Mouse (Mus musculus): ENCODE measurements at regions not wholly inside any gene's neighbourhood (a gene's known extent, or its start where the extent isn't known, plus 50 kb on each side); places are given as distances from the start of the nearest gene placed in this dataset.

DNA sequence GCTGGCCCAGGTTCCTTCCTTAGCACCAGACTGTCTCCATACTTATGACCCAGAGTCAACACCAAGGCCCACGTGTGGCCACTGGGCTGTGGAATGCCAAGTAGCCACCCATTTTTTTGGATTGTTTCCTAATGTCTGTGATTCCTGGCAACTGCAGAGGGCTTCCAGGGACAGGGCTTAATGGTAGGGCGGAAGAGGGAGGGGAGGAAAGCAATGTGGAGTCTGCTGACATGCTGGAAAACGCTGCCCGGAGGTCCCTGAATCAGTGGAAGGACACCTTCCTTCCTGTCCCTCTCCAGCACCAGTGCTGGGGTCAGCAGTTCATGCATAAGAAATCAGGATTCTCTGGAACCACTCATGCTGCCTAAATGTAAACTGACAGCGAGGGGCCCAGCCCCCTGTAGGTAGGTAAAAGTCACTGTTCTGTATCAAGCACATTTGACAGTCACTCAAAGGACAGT lies 90.8 kb downstream of the Iyd start:
- no peak overlapping the region for H3K4me3 ChIP-seq (replicated peaks; ENCODE audit: low read depth, low read length)
- no peak overlapping the region for H3K27ac ChIP-seq
- no peak overlapping the region for H3K9ac ChIP-seq (ENCODE audit: low read depth, low read length)
- H3K9me3 ChIP-seq (replicated peaks; ENCODE audit: low read length), result no peaks in the 10 kb centered on the region
- H3K36me3 ChIP-seq (ENCODE audit: insufficient read depth, low read length), result no peaks in the 10 kb centered on the region
- H3K27me3 ChIP-seq (ENCODE audit: insufficient read depth, low read length), result no peaks in the 10 kb centered on the region
- ATAC-seq (replicated peaks; ENCODE audit: low FRiP score, low read depth), result no peak; the same call in 1 of the 2 replicates
- no peak for TF ChIP-seq CTCF (IDR thresholded peaks at IDR 0.05; ENCODE audit: low read depth)
- WGBS, result 28% methylated on average over 5 of the region's 5 CpGs
- DNase-seq (ENCODE audit: low spot score), result peak; percentile 52
- H3K4me2 ChIP-seq (ENCODE audit: low read length), result no peak overlapping the region
- 0 out of 2 replicates have a peak, but pooled peaks cover 3% of the 10 kb centered on the region for H3K4me1 ChIP-seq (replicated peaks; ENCODE audit: insufficient read depth, low read length)

DNA sequence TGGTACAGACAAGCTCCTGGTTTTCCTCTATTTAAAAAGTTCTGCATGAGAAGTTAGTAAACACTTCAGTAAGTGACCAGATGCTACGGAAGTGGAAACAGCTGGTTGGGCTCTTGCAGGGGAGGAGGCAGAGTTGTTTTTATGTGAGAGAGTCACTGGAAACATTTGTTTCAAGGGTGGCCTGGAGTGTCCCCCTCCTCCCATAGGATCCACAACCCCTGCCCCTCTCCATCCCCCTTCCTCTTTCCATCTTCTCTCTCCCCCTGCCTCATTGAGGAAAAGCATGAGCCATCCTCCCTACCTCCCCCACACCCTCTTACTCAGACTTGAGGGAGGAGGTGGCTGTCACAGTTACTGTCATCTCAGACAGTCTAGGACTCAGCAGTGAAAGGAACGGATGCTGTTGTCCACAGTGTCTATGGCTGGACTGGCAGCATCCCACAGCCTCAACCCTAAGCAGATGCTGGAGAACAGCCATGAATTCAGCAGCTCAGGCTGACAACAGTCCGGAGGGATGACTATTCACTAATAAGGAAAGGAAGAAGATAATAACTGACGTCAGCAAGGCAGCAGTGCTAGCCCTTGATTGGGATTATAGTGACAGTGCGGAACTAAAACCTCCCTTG lies 93.9 kb downstream of the Iyd start:
- H3K27ac ChIP-seq, result peak overlapping the region; percentile 87
- H3K4me1 ChIP-seq (replicated peaks; ENCODE audit: insufficient read depth, low read length), result 0 out of 2 replicates have a peak, but pooled peaks cover 3% of the 10 kb centered on the region
- ATAC-seq (replicated peaks; ENCODE audit: low FRiP score, low read depth) (peak; percentile 91), DNase-seq (ENCODE audit: low spot score) (peak; percentile 95)
- H3K27me3 ChIP-seq (ENCODE audit: insufficient read depth, low read length), result no peaks in the 10 kb centered on the region
- H3K9me3 ChIP-seq (replicated peaks; ENCODE audit: low read length), result no peaks in the 10 kb centered on the region
- WGBS, result 26% methylated on average over 5 of the region's 5 CpGs
- H3K4me3 ChIP-seq (replicated peaks; ENCODE audit: low read depth, low read length), result no peak overlapping the region
- no peak overlapping the region for H3K4me2 ChIP-seq (ENCODE audit: low read length)
- no peak for TF ChIP-seq CTCF (IDR thresholded peaks at IDR 0.05; ENCODE audit: low read depth)
- no peaks in the 10 kb centered on the region for H3K36me3 ChIP-seq (ENCODE audit: insufficient read depth, low read length)
- H3K9ac ChIP-seq (ENCODE audit: low read depth, low read length), result no peak overlapping the region

DNA sequence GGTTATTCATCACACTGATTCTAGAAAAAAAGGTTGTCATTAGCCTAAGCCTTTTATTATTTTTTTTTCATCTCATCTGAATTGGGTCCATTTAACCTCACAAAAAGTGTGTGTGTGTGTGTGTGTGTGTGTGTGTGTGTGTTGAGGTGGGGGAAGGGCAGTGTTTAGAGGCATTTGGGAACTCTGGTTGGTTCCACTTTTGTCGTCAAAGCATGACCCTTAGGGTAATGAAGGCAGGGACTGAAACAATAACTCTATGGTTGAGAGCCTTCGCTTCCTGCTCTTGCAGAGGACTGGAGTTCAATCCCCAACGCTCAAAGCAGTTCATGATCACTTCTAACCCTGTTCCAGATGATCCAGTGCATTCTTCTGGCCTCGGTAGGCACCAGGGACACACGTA lies 96.1 kb upstream of the Plekhg1 start:
- Histone ChIP-seq H3K9me3 (replicated peaks; ENCODE audit: low read length) (no peaks in the 10 kb centered on the region), H3K27ac (no peak overlapping the region), H3K9ac (ENCODE audit: low read depth, low read length) (no peak overlapping the region), H3K27me3 (ENCODE audit: insufficient read depth, low read length) (no peaks in the 10 kb centered on the region), H3K36me3 (ENCODE audit: insufficient read depth, low read length) (no peaks in the 10 kb centered on the region), H3K4me2 (ENCODE audit: low read length) (no peak overlapping the region), H3K4me3 (replicated peaks; ENCODE audit: low read depth, low read length) (no peak overlapping the region), H3K4me1 (replicated peaks; ENCODE audit: insufficient read depth, low read length) (no peaks in the 10 kb centered on the region)
- no peak for DNase-seq (ENCODE audit: low spot score)
- ATAC-seq (replicated peaks; ENCODE audit: low FRiP score, low read depth), result no peak
- TF ChIP-seq CTCF (IDR thresholded peaks at IDR 0.05; ENCODE audit: low read depth), result no peak
- 51% methylated on average over 5 of the region's 5 CpGs for WGBS

DNA sequence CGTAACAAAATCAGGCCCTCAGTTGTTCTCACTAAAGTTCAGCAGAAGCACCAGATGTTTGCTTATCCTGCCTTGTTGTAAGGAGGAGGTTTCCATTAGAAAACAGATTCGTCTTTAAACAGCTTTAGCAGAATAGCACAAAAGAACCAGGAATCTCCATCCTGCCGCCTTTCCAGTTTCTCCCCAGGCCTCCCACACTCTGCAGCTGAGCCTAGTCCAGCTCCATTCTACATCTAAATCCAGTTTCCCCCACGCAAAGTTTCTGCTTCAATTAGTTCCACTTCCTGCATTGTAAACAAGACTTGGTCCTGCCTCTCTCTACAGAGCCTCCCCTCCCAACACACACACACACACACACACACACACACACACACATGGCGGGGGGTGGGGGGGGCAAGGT lies 95.1 kb upstream of the Plekhg1 start:
- Histone ChIP-seq H3K9ac (ENCODE audit: low read depth, low read length) (no peak overlapping the region), H3K36me3 (ENCODE audit: insufficient read depth, low read length) (no peaks in the 10 kb centered on the region), H3K27ac (0 out of 2 replicates have a peak overlapping the region, but pooled peaks have one; percentile 36), H3K4me1 (replicated peaks; ENCODE audit: insufficient read depth, low read length) (no peaks in the 10 kb centered on the region), H3K27me3 (ENCODE audit: insufficient read depth, low read length) (no peaks in the 10 kb centered on the region), H3K4me2 (ENCODE audit: low read length) (no peak overlapping the region), H3K9me3 (replicated peaks; ENCODE audit: low read length) (no peaks in the 10 kb centered on the region), H3K4me3 (replicated peaks; ENCODE audit: low read depth, low read length) (no peak overlapping the region)
- ATAC-seq (replicated peaks; ENCODE audit: low FRiP score, low read depth) (0 out of 2 replicates have a peak, but pooled peaks have one; percentile 48), DNase-seq (ENCODE audit: low spot score) (peak; percentile 74)
- TF ChIP-seq CTCF (IDR thresholded peaks at IDR 0.05; ENCODE audit: low read depth), result no peak
- 34% methylated on average over 5 of the region's 5 CpGs for WGBS

DNA sequence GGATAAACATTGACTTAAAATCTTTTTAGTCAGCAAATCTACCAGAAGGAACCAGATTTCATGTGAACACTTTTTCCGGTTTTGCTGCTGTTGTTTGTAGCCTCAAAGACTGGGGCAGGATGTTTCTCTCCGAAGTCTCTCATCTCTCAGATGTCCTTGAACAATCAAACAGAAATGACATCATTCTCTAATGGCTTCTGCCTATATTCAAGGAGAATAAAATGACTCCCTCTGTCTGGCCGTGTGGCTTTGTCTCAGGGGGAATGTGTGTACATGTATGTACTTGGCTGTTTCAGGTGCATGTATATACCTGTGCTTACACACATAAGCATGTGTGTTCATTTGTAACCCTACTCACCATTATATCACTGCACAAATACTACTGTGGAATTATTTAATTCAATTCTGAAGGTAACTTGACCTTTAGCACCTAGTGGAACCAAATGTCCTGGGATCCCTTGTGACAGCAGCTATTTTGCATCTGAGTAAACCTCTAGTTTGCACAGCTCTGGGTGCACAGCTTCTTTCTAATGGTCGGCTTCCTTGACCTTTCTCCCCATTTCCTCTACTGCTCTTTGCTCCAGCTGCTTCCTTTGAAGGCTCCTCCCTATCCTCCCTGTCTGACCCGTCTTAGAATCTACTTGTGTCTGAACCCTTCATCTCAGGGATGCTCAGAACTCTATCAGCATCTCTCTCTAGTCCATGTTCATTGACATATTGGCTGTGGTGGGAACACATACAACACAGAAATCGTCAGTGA lies 93.8 kb upstream of the Plekhg1 start:
- WGBS, result 47% methylated on average over 6 of the region's 6 CpGs
- Histone ChIP-seq H3K27ac (no peak overlapping the region), H3K4me2 (ENCODE audit: low read length) (no peak overlapping the region), H3K4me3 (replicated peaks; ENCODE audit: low read depth, low read length) (no peak overlapping the region), H3K9me3 (replicated peaks; ENCODE audit: low read length) (no peaks in the 10 kb centered on the region), H3K36me3 (ENCODE audit: insufficient read depth, low read length) (no peaks in the 10 kb centered on the region), H3K4me1 (replicated peaks; ENCODE audit: insufficient read depth, low read length) (no peaks in the 10 kb centered on the region), H3K27me3 (ENCODE audit: insufficient read depth, low read length) (no peaks in the 10 kb centered on the region), H3K9ac (ENCODE audit: low read depth, low read length) (no peak overlapping the region)
- TF ChIP-seq CTCF (IDR thresholded peaks at IDR 0.05; ENCODE audit: low read depth), result no peak
- DNase-seq (ENCODE audit: low spot score) (peak; percentile 30), ATAC-seq (replicated peaks; ENCODE audit: low FRiP score, low read depth) (no peak)

DNA sequence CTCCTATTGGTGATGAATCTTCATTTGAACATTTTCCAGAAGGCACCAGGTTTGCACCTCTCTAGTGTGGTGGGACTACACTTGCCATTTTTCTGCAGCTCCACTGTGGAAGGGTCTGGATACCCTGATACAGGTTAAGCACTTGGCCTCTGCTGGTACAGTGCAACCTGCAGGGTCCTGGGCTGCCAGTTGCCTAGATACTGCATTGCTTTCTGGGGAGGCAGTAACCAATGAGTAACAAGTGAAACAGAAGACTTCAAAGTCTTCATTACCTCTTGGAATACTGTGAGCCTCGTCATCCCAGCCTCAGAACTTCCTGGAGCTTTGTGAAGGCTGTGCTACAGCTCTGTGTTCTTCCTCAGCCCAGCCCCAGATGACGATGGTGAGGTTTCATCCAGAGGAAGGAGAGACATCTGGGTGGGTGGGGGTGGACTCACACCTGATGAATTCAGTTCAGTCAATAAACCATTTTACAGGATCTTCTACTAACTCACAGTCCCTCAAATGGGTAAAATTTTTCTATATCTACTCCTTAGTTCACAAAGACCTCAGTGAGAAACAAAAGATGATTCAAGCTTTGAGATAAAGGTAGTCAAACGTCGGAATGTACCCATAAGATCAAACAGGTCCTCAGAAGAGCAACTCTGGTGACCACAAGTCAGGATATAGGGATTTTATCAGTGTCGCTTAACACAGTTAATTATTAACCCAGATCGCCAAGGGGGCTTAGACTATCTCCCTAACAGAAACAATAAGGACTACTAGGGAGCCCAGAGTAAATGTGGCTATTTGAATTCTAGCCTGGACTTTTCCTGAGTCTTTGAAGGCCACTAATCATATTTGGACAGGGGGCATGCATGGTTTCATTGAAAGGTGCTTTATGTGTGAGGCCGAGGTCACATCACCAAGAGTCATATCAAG lies 92.1 kb upstream of the Plekhg1 start:
- no peak for TF ChIP-seq CTCF (IDR thresholded peaks at IDR 0.05; ENCODE audit: low read depth)

More for the DNA sequence above, 92.1 kb upstream of the Plekhg1 start:
- H3K27me3 ChIP-seq (ENCODE audit: insufficient read depth, low read length), result no peaks in the 10 kb centered on the region
- no peak overlapping the region for H3K4me2 ChIP-seq (ENCODE audit: low read length)
- no peaks in the 10 kb centered on the region for H3K36me3 ChIP-seq (ENCODE audit: insufficient read depth, low read length)
- H3K9ac ChIP-seq (ENCODE audit: low read depth, low read length), result no peak overlapping the region
- DNase-seq (ENCODE audit: low spot score) (no peak), ATAC-seq (replicated peaks; ENCODE audit: low FRiP score, low read depth) (no peak)
- WGBS, result 71% methylated on average over 7 of the region's 7 CpGs
- no peaks in the 10 kb centered on the region for H3K4me1 ChIP-seq (replicated peaks; ENCODE audit: insufficient read depth, low read length)
- no peak overlapping the region for H3K4me3 ChIP-seq (replicated peaks; ENCODE audit: low read depth, low read length)
- H3K9me3 ChIP-seq (replicated peaks; ENCODE audit: low read length), result no peaks in the 10 kb centered on the region
- H3K27ac ChIP-seq, result no peak overlapping the region
